Mouse (Mus musculus): ENCODE measurements around the gene Mettl8. TPM values are rescaled to one million over a fixed set of nuclear protein-coding genes. Genes with fewer than 3 reads are reported as not detected.

Gene Mettl8
- 18.0 and 30.2 TPM in 2 replicates for total RNA-seq (2012; rRNA removed)

- no peaks in the 10 kb centered on the region for H3K9me3 ChIP-seq (ENCODE audit: control insufficient read depth, insufficient read depth, low read depth, low read length)
- DNase-seq (ENCODE audit: low read depth, low spot score), result peak; percentile 97
- peaks cover 3% of the 10 kb centered on the region; the same call in 1 of the 2 replicates for H3K36me3 ChIP-seq (ENCODE audit: control insufficient read depth, insufficient read depth, low read length, poor library complexity, severe bottlenecking)
- TF ChIP-seq CHD2 (IDR thresholded peaks at IDR 0.05; ENCODE audit: low read depth, low read length), result no peak; the same call in 1 of the 2 replicates
- peak; percentile 93 for TF ChIP-seq HCFC1 (IDR thresholded peaks at IDR 0.05; ENCODE audit: borderline replicate concordance, insufficient read depth, low read length)
- in situ Hi-C loops (cut with MboI; ENCODE audit: low sequenced_read_pairs in 2 of 2, unreplicated experiment in 2 of 2), result no loop called here
- peak within 1 kb of the TSS; percentile 63 for H3K27ac ChIP-seq (ENCODE audit: insufficient read depth, low read depth, low read length, poor library complexity, severe bottlenecking)
- H3K4me3 ChIP-seq (ENCODE audit: insufficient read depth in 1 of 2, low read depth in 1 of 2, low read length in 2 of 2, poor library complexity in 1 of 2, severe bottlenecking in 1 of 2), result peak within 1 kb of the TSS; percentile 90 to 96
- H3K9ac ChIP-seq (ENCODE audit: insufficient read depth, low read depth, low read length, poor library complexity, severe bottlenecking), result peak within 1 kb of the TSS; percentile 97
- H3K4me1 ChIP-seq (ENCODE audit: control insufficient read depth in 2 of 2, insufficient read depth in 2 of 2, low read length in 2 of 2, poor library complexity in 1 of 2), result peaks cover 6 to 7% of the 10 kb centered on the region in 2 experiments; a peak in 3 of 4 replicates
Measured at GRCm38 (mm10) chr2:71055300-71056114, at the start of gene Mettl8, which contains the start of gene Dcaf17. Gene Mettl8 (minus strand): TSS chr2:71055583. Gene Dcaf17 (plus strand): TSS chr2:71055328.

- Histone ChIP-seq H3K4me1 (ENCODE audit: control insufficient read depth in 2 of 2, insufficient read depth in 2 of 2, low read length in 2 of 2, poor library complexity in 1 of 2) (no peaks in the 10 kb centered on the region), H3K9me3 (ENCODE audit: control insufficient read depth, insufficient read depth, low read depth, low read length) (no peaks in the 10 kb centered on the region), H3K36me3 (ENCODE audit: control insufficient read depth, insufficient read depth, low read length, poor library complexity, severe bottlenecking) (peaks cover 5% of the 10 kb centered on the region), H3K9ac (ENCODE audit: insufficient read depth, low read depth, low read length, poor library complexity, severe bottlenecking) (no peak overlapping the region), H3K27ac (ENCODE audit: insufficient read depth, low read depth, low read length, poor library complexity, severe bottlenecking) (no peak overlapping the region), H3K4me3 (ENCODE audit: insufficient read depth in 1 of 2, low read depth in 1 of 2, low read length in 2 of 2, poor library complexity in 1 of 2, severe bottlenecking in 1 of 2) (no peak overlapping the region)
- TF ChIP-seq MAFK (IDR thresholded peaks at IDR 0.05; ENCODE audit: insufficient read depth, low read depth, low read length) (no peak), ZC3H11A (IDR thresholded peaks at IDR 0.05; ENCODE audit: borderline replicate concordance, low read depth, low read length) (no peak)
- no peak for DNase-seq (ENCODE audit: low read depth, low spot score)
- in situ Hi-C loops (cut with MboI; ENCODE audit: low sequenced_read_pairs in 2 of 2, unreplicated experiment in 2 of 2), result no loop called here
Measured at GRCm38 (mm10) chr2:71104696-71105095, 49.3 kb upstream of the Mettl8 start.

GRCm38 (mm10) chr2:71103292-71103680 lies 47.9 kb upstream of the Mettl8 start:
- H3K27ac ChIP-seq (ENCODE audit: insufficient read depth, low read depth, low read length, poor library complexity, severe bottlenecking), result no peak overlapping the region
- no peaks in the 10 kb centered on the region for H3K9me3 ChIP-seq (ENCODE audit: control insufficient read depth, insufficient read depth, low read depth, low read length)
- peaks cover 5% of the 10 kb centered on the region for H3K36me3 ChIP-seq (ENCODE audit: control insufficient read depth, insufficient read depth, low read length, poor library complexity, severe bottlenecking)
- H3K4me3 ChIP-seq (ENCODE audit: insufficient read depth in 1 of 2, low read depth in 1 of 2, low read length in 2 of 2, poor library complexity in 1 of 2, severe bottlenecking in 1 of 2), result no peak overlapping the region
- no peaks in the 10 kb centered on the region for H3K4me1 ChIP-seq (ENCODE audit: control insufficient read depth in 2 of 2, insufficient read depth in 2 of 2, low read length in 2 of 2, poor library complexity in 1 of 2)
- in situ Hi-C loops (cut with MboI; ENCODE audit: low sequenced_read_pairs in 2 of 2, unreplicated experiment in 2 of 2), result no loop called here
- TF ChIP-seq ZC3H11A (IDR thresholded peaks at IDR 0.05; ENCODE audit: borderline replicate concordance, low read depth, low read length) (no peak), ZNF384 (IDR thresholded peaks at IDR 0.05; ENCODE audit: low read depth, low read length) (no peak), MAFK (IDR thresholded peaks at IDR 0.05; ENCODE audit: insufficient read depth, low read depth, low read length) (no peak), CHD2 (IDR thresholded peaks at IDR 0.05; ENCODE audit: low read depth, low read length) (no peak), HCFC1 (IDR thresholded peaks at IDR 0.05; ENCODE audit: borderline replicate concordance, insufficient read depth, low read length) (no peak)
- DNase-seq (ENCODE audit: low read depth, low spot score), result no peak
- H3K9ac ChIP-seq (ENCODE audit: insufficient read depth, low read depth, low read length, poor library complexity, severe bottlenecking), result no peak overlapping the region

GRCm38 (mm10) chr2:71102621-71103291 lies 47.4 kb upstream of the Mettl8 start:
- no peak overlapping the region for H3K9ac ChIP-seq (ENCODE audit: insufficient read depth, low read depth, low read length, poor library complexity, severe bottlenecking)
- DNase-seq (ENCODE audit: low read depth, low spot score), result no peak
- H3K27ac ChIP-seq (ENCODE audit: insufficient read depth, low read depth, low read length, poor library complexity, severe bottlenecking), result no peak overlapping the region
- in situ Hi-C loops (cut with MboI; ENCODE audit: low sequenced_read_pairs in 2 of 2, unreplicated experiment in 2 of 2), result no loop called here
- peaks cover 5% of the 10 kb centered on the region for H3K36me3 ChIP-seq (ENCODE audit: control insufficient read depth, insufficient read depth, low read length, poor library complexity, severe bottlenecking)
- no peak for TF ChIP-seq ZNF384 (IDR thresholded peaks at IDR 0.05; ENCODE audit: low read depth, low read length)
- H3K4me1 ChIP-seq (ENCODE audit: control insufficient read depth in 2 of 2, insufficient read depth in 2 of 2, low read length in 2 of 2, poor library complexity in 1 of 2), result no peaks in the 10 kb centered on the region
- H3K9me3 ChIP-seq (ENCODE audit: control insufficient read depth, insufficient read depth, low read depth, low read length), result no peaks in the 10 kb centered on the region
- H3K4me3 ChIP-seq (ENCODE audit: insufficient read depth in 1 of 2, low read depth in 1 of 2, low read length in 2 of 2, poor library complexity in 1 of 2, severe bottlenecking in 1 of 2), result no peak overlapping the region
